ENCODE assay signal across 17 mouse cellular contexts in the genomic region with DNA sequence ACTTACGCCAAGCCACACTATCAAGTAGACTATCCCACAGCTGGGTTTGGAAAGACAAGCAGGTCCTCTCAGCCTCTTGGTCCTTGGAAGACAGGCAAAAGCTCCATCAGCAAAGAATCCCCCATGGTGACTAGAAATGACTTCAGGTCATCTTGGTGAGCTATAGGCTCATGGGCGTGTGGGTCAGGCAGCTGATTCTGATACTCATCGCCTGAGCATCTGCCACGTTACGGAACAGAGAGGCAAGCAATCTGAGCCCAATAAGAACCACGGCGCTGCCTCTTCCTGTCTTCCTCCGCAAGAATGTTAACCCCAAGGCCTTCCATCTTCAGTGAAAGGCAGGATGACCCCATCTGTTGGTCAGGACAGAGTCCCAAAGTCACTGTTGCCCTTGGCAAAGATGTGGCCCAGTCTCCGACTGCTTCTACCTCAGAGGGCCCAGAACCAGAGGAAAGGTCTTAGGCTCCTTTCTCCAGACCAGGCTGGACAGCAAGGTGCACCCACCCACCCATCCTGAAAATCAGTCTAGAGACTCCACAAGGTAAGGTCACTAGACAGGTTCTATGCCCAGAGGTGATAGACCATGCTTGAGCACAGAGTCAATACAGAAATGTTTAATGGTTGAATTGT. TPM values are rescaled to one million over a fixed set of nuclear protein-coding genes. Genes with fewer than 3 reads are reported as not detected.
A peak's percentile ranks its signal among the peaks of the same experiment; 100 is the strongest.
DNase-seq lines count a peak whose midpoint lies in the region; ATAC-seq and TF ChIP-seq lines count a peak whose summit lies in the region.
"Had no signal": no experiment of that assay in that cellular context is flagged by ENCODE, and none has a peak within 500 bp of the region (broad histone marks: within the 10 kb centered on the region; RNA-seq: fewer than 3 reads in every experiment).

No protein-coding gene starts in this region.

- no peak overlapping the region for H3K9ac ChIP-seq in forebrain, embryonic 11.5 days (ENCODE audit: low read length)
- no peak overlapping the region; the same call in 1 of the 2 replicates for H3K9ac ChIP-seq in forebrain, embryonic 12.5 days
- H3K9ac ChIP-seq: hindbrain, embryonic 13.5 days had no signal

- no peak overlapping the region for H3K4me2 ChIP-seq in forebrain, embryonic 11.5 days (ENCODE audit: low read depth, low read length, severe bottlenecking)
- H3K4me2 ChIP-seq in forebrain, embryonic 12.5 days, result no peak overlapping the region
- H3K4me2 ChIP-seq: heart, embryonic 13.5 days; hindbrain, embryonic 13.5 days had no signal

- WGBS in forebrain, embryonic 11.5 days, result 93% methylated on average over 9 of the region's 9 CpGs
- 93% methylated on average over 9 of the region's 9 CpGs for WGBS in forebrain, embryonic 12.5 days
- WGBS in small intestine, adult 2 months, result 85% methylated on average over 9 of the region's 9 CpGs

- H3K9me3 ChIP-seq in forebrain, embryonic 11.5 days (ENCODE audit: control insufficient read depth, low read length), result no peaks in the 10 kb centered on the region
- H3K9me3 ChIP-seq in forebrain, embryonic 12.5 days, result no peaks in the 10 kb centered on the region
- H3K9me3 ChIP-seq: heart, embryonic 13.5 days; hindbrain, embryonic 13.5 days had no signal

- no peak for TF ChIP-seq CTCF in small intestine, adult 2 months (IDR thresholded peaks at IDR 0.05; ENCODE audit: extremely low read depth, insufficient read length, insufficient replicate concordance, low read depth, low read length)
- no peak for TF ChIP-seq CTCF in layer of hippocampus, adult 2 months (conservative IDR thresholded peaks at IDR 0.05)

- DNase-seq in forebrain, embryonic 11.5 days (ENCODE audit: low spot score), result peak; percentile 29
- DNase-seq in testis, postnatal 10 days (ENCODE audit: low spot score), result peak; percentile 30
- DNase-seq in testis, postnatal 14 days (ENCODE audit: low spot score), result no peak
- no peak for DNase-seq in ovary, postnatal 36 days (ENCODE audit: low spot score)
- no peak for DNase-seq in layer of hippocampus, adult 2 months (ENCODE audit: low spot score in 2 of 2)
- DNase-seq: cerebellum, adult 8-10 months; gastrocnemius, postnatal 14 days; heart, postnatal 36 days; thymus, adult 18-20 months; thymus, postnatal 4 days had no signal

- H3K36me3 ChIP-seq in forebrain, embryonic 11.5 days (ENCODE audit: control insufficient read depth, insufficient read depth, low read length), result no peaks in the 10 kb centered on the region
- H3K36me3 ChIP-seq in forebrain, embryonic 12.5 days (replicated peaks), result peaks cover 10% of the 10 kb centered on the region
- H3K36me3 ChIP-seq in small intestine, adult 2 months (ENCODE audit: control insufficient read depth, insufficient read depth, low read length), result peaks cover 22% of the 10 kb centered on the region

- no peak overlapping the region for H3K4me3 ChIP-seq in forebrain, embryonic 11.5 days (ENCODE audit: low read depth, low read length)
- no peak overlapping the region for H3K4me3 ChIP-seq in forebrain, embryonic 12.5 days (replicated peaks)
- H3K4me3 ChIP-seq in small intestine, adult 2 months (ENCODE audit: low read depth, low read length), result no peak overlapping the region
- no peak overlapping the region for H3K4me3 ChIP-seq in layer of hippocampus, adult 2 months
- H3K4me3 ChIP-seq: heart, embryonic 13.5 days; hindbrain, embryonic 13.5 days had no signal

- no peak overlapping the region for H3K27ac ChIP-seq in forebrain, embryonic 11.5 days (ENCODE audit: low read depth, low read length)
- no peak overlapping the region for H3K27ac ChIP-seq in forebrain, embryonic 12.5 days
- peak overlapping the region; percentile 70; the same call in 1 of the 2 replicates for H3K27ac ChIP-seq in small intestine, adult 2 months (ENCODE audit: insufficient read depth, low read depth, low read length)
- H3K27ac ChIP-seq in layer of hippocampus, adult 2 months, result no peak overlapping the region
- H3K27ac ChIP-seq: macrophage had no signal

- TF ChIP-seq POLR2A in small intestine, adult 2 months (IDR thresholded peaks at IDR 0.05; ENCODE audit: low read depth, low read length), result no peak

- no peaks in the 10 kb centered on the region for H3K4me1 ChIP-seq in forebrain, embryonic 11.5 days (replicated peaks; ENCODE audit: control insufficient read depth, insufficient read depth, low read length)
- peaks cover 11% of the 10 kb centered on the region for H3K4me1 ChIP-seq in forebrain, embryonic 12.5 days
- H3K4me1 ChIP-seq in small intestine, adult 2 months (ENCODE audit: control insufficient read depth, insufficient read depth, insufficient read length, low read length), result peaks cover 49% of the 10 kb centered on the region

- ATAC-seq in forebrain, embryonic 11.5 days (replicated peaks; ENCODE audit: low FRiP score), result no peak
- no peak for ATAC-seq in forebrain, embryonic 12.5 days (ENCODE audit: low FRiP score)
- ATAC-seq: forebrain, embryonic 16.5 days had no signal

- H3K27me3 ChIP-seq in forebrain, embryonic 11.5 days (ENCODE audit: control insufficient read depth, insufficient read depth, low read length), result no peaks in the 10 kb centered on the region
- H3K27me3 ChIP-seq in forebrain, embryonic 12.5 days, result no peaks in the 10 kb centered on the region
- H3K27me3 ChIP-seq in small intestine, adult 2 months (ENCODE audit: control insufficient read depth, insufficient read depth, low read length), result no peaks in the 10 kb centered on the region
- H3K27me3 ChIP-seq: heart, embryonic 13.5 days; hindbrain, embryonic 13.5 days had no signal

RNA-seq across cellular contexts. Expression of gene Gp9, which starts 10.5 kb away (rescaled TPM):
- 2.5 and 2.8 TPM in 2 replicates for polyA plus RNA-seq in forebrain, embryonic 11.5 days (2014; fragmentation: Nextera tagmentation; extraction: Ambion mirVana)
- 0.88 and 1.00 TPM in 2 replicates for polyA plus RNA-seq in forebrain, embryonic 12.5 days (2016; fragmentation: Nextera tagmentation; extraction: Ambion mirVana)
- 1.7 TPM in 1 of 2 replicates, not detected in the other for polyA plus RNA-seq in small intestine, adult 2 months (2012; rRNA removed)
- total RNA-seq in layer of hippocampus, adult 2 months (2021), result 1 to 10 TPM in 1 of 2 experiments, under 1 TPM in 1; 0.98 to 1.2 TPM
- total RNA-seq: gastrocnemius, postnatal 14 days; midbrain, postnatal 0 days had no signal
- polyA plus RNA-seq: midbrain, postnatal 0 days had no signal

RNA-seq across cellular contexts. Expression of gene Rab43, which starts 23.6 kb away (rescaled TPM):
- polyA plus RNA-seq in forebrain, embryonic 11.5 days (2014; fragmentation: Nextera tagmentation; extraction: Ambion mirVana), result 9.4 and 9.7 TPM in 2 replicates
- polyA plus RNA-seq in forebrain, embryonic 12.5 days (2016; fragmentation: Nextera tagmentation; extraction: Ambion mirVana), result 7.7 and 9.2 TPM in 2 replicates
- polyA plus RNA-seq in small intestine, adult 2 months (2012; rRNA removed), result 47.2 and 58.4 TPM in 2 replicates
- 10 to 100 TPM; 10.7 to 15.5 TPM for total RNA-seq in layer of hippocampus, adult 2 months (2021)

RNA-seq across cellular contexts. Expression of gene Gm45140, which starts 47.2 kb away (rescaled TPM):
- 2.7 and 5.0 TPM in 2 replicates for polyA plus RNA-seq in forebrain, embryonic 11.5 days (2014; fragmentation: Nextera tagmentation; extraction: Ambion mirVana)
- 3.2 and 3.3 TPM in 2 replicates for polyA plus RNA-seq in forebrain, embryonic 12.5 days (2016; fragmentation: Nextera tagmentation; extraction: Ambion mirVana)
- polyA plus RNA-seq in small intestine, adult 2 months (2012; rRNA removed), result 0.34 and 0.47 TPM in 2 replicates
- 1 to 10 TPM; 3.7 to 4.4 TPM for total RNA-seq in layer of hippocampus, adult 2 months (2021)

RNA-seq across cellular contexts. Expression of gene Isy1, which starts 50.2 kb away (rescaled TPM):
- 64.0 and 73.8 TPM in 2 replicates for polyA plus RNA-seq in forebrain, embryonic 11.5 days (2014; fragmentation: Nextera tagmentation; extraction: Ambion mirVana)
- polyA plus RNA-seq in forebrain, embryonic 12.5 days (2016; fragmentation: Nextera tagmentation; extraction: Ambion mirVana), result 68.1 and 71.2 TPM in 2 replicates
- 2.2 and 6.7 TPM in 2 replicates for polyA plus RNA-seq in small intestine, adult 2 months (2012; rRNA removed)
- total RNA-seq in layer of hippocampus, adult 2 months (2021), result 10 to 100 TPM; 25.1 to 29.3 TPM

RNA-seq across cellular contexts. Expression of gene Efcc1, which starts 57.7 kb away (rescaled TPM):
- 1.5 TPM in 2 replicates for polyA plus RNA-seq in forebrain, embryonic 11.5 days (2014; fragmentation: Nextera tagmentation; extraction: Ambion mirVana)
- polyA plus RNA-seq in forebrain, embryonic 12.5 days (2016; fragmentation: Nextera tagmentation; extraction: Ambion mirVana), result 1.6 and 2.0 TPM in 2 replicates
- polyA plus RNA-seq in small intestine, adult 2 months (2012; rRNA removed), result 2.6 and 4.0 TPM in 2 replicates
- total RNA-seq in layer of hippocampus, adult 2 months (2021), result 1 to 10 TPM; 3.7 to 4.3 TPM
- polyA plus RNA-seq: macrophage had no signal

Comparison
In these comparisons a context has a peak if more than half of its experiments do, and no peak if none do; other contexts are left out.
1. DNase-seq: peak in forebrain, embryonic 11.5 days (single experiment) and testis, postnatal 10 days (single experiment); none in testis, postnatal 14 days (single experiment), ovary, postnatal 36 days (single experiment) and layer of hippocampus, adult 2 months (0 of 2).